Mouse (Mus musculus): Measurements from ENCODE around the gene Itm2c. TPM values are rescaled to one million over a fixed set of nuclear protein-coding genes. Genes with fewer than 3 reads are reported as not detected.
A peak's percentile ranks its signal among the peaks of the same experiment; 100 is the strongest.

Itm2c gene
- polyA plus RNA-seq, 1 experiment from 2014 or later = 105 TPM

DNA sequence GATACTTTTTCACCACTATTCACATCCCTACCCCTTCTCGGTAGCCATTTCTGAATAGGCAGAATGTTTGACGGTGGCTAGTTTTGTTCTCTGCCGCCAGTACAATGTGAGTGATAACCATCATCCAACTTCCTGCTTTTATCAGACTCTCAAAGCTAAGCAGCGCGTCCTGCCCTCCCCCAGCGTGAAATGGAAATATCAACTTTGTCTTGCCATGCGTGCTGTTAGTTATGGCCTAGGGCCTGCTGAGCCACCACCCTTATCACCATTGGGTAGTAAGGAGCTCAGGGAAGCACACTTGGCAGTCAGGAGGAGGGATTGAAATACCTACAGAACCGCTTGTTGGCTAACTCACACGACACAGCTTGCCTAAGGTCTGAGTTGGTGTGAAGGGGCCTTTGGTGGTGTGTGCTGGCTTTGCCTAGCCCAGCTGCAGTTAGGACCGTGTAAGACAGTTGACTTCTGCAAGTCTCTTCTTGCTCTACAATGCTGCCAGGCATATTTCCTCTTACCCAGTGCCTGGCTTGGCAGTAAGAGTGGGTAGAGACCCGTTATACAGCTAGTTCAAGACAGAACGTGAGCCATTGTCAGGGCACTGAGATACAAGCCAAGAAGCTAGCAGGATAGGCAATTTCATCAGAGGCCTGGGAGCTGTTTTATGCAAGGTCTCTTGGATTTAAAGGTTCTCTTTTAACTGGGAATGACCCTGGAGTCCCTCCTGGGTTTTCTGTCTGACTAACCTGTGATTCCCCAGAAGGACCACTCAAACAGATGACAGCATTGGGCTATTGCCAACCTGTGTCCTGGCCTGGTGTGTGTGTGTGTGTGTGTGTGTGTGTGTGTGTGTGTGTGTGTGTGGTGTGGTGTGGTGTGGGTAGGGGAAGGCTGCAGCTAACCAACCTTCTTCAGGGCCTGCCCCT, 3.0 kb downstream of the Itm2c start:
- H3K27me3 ChIP-seq (ENCODE audit: control insufficient read depth, insufficient read depth, low read length) = no peaks in the 10 kb centered on the region
- H3K4me3 ChIP-seq (ENCODE audit: low read depth, low read length) = peak overlapping the region; percentile 15; the same call in 1 of the 2 replicates
- H3K9ac ChIP-seq (replicated peaks; ENCODE audit: low read depth, low read length) = peak overlapping the region; percentile 18; the same call in 1 of the 2 replicates
- no peaks in the 10 kb centered on the region for H3K9me3 ChIP-seq (ENCODE audit: control insufficient read depth, low read length)
- H3K4me1 ChIP-seq (ENCODE audit: control insufficient read depth, insufficient read depth, low read length) = peaks cover 50% of the 10 kb centered on the region
- H3K27ac ChIP-seq (ENCODE audit: low read depth, low read length) = no peak overlapping the region
- peak overlapping the region; percentile 90 for H3K4me2 ChIP-seq (ENCODE audit: low read depth, low read length)
- 52% methylated on average over 12 of the region's 12 CpGs for WGBS
- no peaks in the 10 kb centered on the region for H3K36me3 ChIP-seq (ENCODE audit: control insufficient read depth, insufficient read depth, low read length)
- ATAC-seq (ENCODE audit: low read depth) = no peak

DNA sequence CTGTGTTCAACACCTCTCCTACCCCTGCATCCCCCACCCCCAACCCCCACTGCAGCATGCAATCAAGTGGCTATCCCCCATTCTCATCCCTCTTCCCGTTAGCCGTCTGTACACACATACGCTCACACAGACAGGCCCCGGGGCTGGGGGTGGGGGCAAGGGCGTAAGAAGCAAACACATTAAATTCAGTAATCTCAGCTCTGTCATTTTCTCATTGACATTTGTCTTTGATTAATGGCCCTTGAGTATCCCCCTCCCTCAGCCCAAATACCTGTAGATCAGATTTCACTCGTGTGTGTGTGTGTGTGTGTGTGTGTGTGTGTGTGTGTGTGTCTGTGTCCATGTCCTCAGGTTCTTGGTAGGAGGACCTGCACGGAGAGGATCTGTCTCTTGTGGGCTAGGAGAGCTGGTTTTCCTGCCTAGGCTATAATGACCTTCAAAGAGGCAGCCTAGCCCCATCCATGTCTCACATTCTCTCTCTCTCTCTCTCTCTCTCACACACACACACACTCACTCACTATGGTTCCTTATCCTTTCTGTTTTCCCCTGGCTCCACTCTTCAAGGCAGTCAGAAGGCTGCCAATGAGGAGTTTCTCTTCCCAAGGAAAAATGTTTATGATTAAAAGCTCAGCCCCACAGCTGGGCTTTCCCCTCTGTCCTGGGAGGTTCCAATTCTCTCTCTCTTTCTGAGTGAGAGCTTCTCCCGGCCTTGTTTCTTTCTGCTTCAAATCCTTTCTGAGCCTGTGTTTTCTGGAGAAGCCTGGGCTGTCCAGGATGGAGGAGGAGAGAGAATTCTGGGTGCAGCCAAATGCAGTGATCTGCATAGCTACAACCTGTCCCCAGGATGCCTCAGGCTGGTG, 4.0 kb downstream of the Itm2c start:
- no peaks in the 10 kb centered on the region for H3K27me3 ChIP-seq (ENCODE audit: control insufficient read depth, insufficient read depth, low read length)
- 25% methylated on average over 8 of the region's 8 CpGs for WGBS
- peaks cover 53% of the 10 kb centered on the region for H3K4me1 ChIP-seq (ENCODE audit: control insufficient read depth, insufficient read depth, low read length)
- ATAC-seq (ENCODE audit: low read depth) = no peak
- H3K4me2 ChIP-seq (ENCODE audit: low read depth, low read length) = peak overlapping the region; percentile 23; the same call in 1 of the 2 replicates
- H3K27ac ChIP-seq (ENCODE audit: low read depth, low read length) = peak overlapping the region; percentile 30; the same call in 1 of the 2 replicates
- H3K4me3 ChIP-seq (ENCODE audit: low read depth, low read length) = no peak overlapping the region
- no peaks in the 10 kb centered on the region for H3K36me3 ChIP-seq (ENCODE audit: control insufficient read depth, insufficient read depth, low read length)
- H3K9me3 ChIP-seq (ENCODE audit: control insufficient read depth, low read length) = no peaks in the 10 kb centered on the region
- peak overlapping the region; percentile 34; the same call in 1 of the 2 replicates for H3K9ac ChIP-seq (replicated peaks; ENCODE audit: low read depth, low read length)

DNA sequence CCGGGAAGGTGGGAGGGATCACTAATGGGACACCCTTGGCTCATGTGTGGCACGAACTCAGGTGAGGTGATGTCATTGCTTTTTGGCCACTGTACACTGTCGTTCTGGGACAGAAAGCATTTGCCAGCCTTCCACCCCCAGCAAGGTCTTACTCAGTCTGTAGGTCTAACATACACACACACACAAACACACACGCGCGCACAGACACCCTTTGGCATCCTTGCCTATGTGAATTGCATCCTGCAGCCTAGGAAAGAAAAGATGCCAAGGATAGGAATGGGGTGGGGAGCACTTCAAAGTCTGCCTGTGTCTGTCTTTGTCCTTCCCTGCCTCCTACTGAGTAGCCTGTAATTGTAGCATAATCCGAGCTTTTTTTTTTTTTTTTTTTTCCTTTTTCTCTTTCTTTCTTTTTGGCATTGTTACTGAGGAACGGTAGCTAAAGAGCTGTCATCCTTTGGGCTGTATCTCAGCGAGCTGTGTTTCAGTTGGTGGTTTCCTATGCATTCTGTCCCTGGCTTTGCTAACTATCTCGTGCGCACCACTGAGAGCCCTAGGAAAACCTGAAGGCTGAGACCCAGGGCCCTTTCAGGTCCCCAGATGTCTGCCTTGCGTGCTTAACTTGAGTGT, 4.8 kb downstream of the Itm2c start:
- H3K4me1 ChIP-seq (ENCODE audit: control insufficient read depth, insufficient read depth, low read length) = peaks cover 50% of the 10 kb centered on the region
- no peaks in the 10 kb centered on the region for H3K9me3 ChIP-seq (ENCODE audit: control insufficient read depth, low read length)
- WGBS = 18% methylated on average over 12 of the region's 12 CpGs
- H3K4me3 ChIP-seq (ENCODE audit: low read depth, low read length) = no peak overlapping the region
- H3K36me3 ChIP-seq (ENCODE audit: control insufficient read depth, insufficient read depth, low read length) = no peaks in the 10 kb centered on the region
- peak overlapping the region; percentile 23; the same call in 1 of the 2 replicates for H3K4me2 ChIP-seq (ENCODE audit: low read depth, low read length)
- H3K27ac ChIP-seq (ENCODE audit: low read depth, low read length) = peak overlapping the region; percentile 30; the same call in 1 of the 2 replicates
- no peak for ATAC-seq (ENCODE audit: low read depth)
- no peaks in the 10 kb centered on the region for H3K27me3 ChIP-seq (ENCODE audit: control insufficient read depth, insufficient read depth, low read length)
- peak overlapping the region; percentile 34; the same call in 1 of the 2 replicates for H3K9ac ChIP-seq (replicated peaks; ENCODE audit: low read depth, low read length)

DNA sequence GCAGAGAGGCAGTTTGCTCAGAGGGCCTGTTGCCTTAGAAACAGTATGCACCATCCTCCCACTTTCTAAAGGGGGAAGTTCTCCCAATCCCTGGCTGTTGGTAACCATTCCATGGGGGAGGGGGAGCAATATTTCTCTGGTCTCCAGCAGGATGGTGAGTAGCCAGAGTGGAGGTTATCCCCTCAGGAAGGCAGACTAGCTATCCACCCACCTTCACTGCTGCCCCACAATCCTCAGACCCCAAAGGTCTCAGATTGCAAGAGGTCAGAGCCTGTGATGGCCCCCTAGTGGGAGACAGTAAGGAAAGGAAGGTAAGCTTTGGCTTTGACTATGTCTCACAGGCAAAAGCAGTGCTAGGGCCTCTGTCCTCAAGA, 5.3 kb downstream of the Itm2c start:
- Histone ChIP-seq H3K36me3 (ENCODE audit: control insufficient read depth, insufficient read depth, low read length) (no peaks in the 10 kb centered on the region), H3K4me2 (ENCODE audit: low read depth, low read length) (0 out of 2 replicates have a peak overlapping the region, but pooled peaks have one; percentile 23), H3K4me3 (ENCODE audit: low read depth, low read length) (no peak overlapping the region), H3K4me1 (ENCODE audit: control insufficient read depth, insufficient read depth, low read length) (peaks cover 48% of the 10 kb centered on the region), H3K9me3 (ENCODE audit: control insufficient read depth, low read length) (no peaks in the 10 kb centered on the region), H3K27me3 (ENCODE audit: control insufficient read depth, insufficient read depth, low read length) (no peaks in the 10 kb centered on the region), H3K9ac (replicated peaks; ENCODE audit: low read depth, low read length) (no peak overlapping the region), H3K27ac (ENCODE audit: low read depth, low read length) (no peak overlapping the region)
- no peak for ATAC-seq (ENCODE audit: low read depth)

DNA sequence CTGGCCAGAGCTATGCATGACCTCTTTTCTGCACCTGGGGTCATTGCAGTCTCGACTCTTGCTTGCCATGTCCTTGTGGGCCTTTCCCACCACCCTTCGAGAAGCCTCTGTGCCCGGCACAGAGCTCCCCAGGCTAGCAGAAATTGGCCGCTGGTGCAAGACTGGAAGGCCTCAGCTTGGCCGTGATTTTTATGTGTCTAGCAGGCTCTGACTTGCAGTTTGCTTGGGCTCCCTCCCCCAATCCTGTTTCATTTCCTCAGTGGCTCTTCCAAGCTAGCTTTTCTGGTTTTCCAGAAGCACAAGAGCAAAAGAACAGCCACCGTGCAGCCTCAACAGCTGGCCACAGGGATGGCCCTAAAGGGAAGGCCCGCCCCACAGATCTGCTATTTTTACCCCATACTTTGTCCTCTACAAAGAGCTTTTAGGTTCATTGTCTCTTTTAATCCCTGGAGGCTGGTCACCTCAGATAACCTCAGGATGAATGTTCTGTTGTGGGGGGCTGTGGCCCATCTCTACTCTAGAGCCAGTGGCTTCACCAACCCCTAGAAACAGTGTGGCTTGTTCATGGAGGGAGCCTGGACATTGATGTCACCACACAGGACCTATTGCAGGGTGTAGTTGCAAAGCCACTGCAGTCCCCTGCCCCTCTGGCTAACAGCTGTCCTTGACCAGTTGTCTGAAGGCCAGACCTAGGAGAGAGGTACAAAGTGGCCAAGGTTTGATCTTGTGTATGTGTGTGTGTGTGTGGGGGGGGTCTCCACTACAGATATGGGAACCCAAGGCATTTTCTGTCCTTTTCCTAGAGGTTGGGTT, 6.6 kb downstream of the Itm2c start:
- 66% methylated on average over 7 of the region's 7 CpGs for WGBS
- H3K9ac ChIP-seq (replicated peaks; ENCODE audit: low read depth, low read length) = no peak overlapping the region
- no peak overlapping the region for H3K4me2 ChIP-seq (ENCODE audit: low read depth, low read length)

DNA sequence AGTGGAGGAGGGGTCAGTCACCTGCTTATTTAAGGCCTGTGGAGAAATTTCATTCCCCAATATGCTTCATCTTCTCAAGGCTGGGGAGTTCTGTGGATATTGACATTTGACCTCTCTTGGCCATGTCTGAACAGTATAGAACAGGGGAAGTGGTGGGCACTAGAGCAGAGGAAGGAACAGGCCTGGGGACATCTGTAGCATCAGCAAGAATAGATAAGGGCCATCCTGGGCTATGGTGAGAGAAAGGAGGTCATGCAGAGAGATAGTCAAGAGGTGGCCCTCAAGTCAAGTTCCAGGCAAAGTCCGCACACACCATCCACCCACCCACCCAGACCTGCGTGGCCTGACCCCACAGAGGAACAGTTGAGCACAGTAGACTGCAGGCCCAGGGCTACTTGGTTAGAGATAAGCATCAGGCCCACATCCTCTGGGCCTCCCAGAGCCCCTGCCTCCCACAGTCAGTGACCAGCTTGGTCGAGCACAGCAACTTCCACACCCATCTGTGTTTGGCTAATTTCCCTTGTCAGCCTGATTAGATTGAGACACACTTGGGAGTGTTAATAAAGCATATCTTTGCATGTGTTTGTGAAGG, 7.5 kb downstream of the Itm2c start:
- no peak overlapping the region for H3K9ac ChIP-seq (replicated peaks; ENCODE audit: low read depth, low read length)
- whole genome bisulfite sequencing = 66% methylated on average over 3 of the region's 3 CpGs
- ATAC-seq (ENCODE audit: low read depth) = peak; percentile 12

More for the DNA sequence above, 6.6 kb downstream of the Itm2c start:
- ATAC-seq (ENCODE audit: low read depth) = no peak
- H3K4me3 ChIP-seq (ENCODE audit: low read depth, low read length) = no peak overlapping the region
- H3K9me3 ChIP-seq (ENCODE audit: control insufficient read depth, low read length) = no peaks in the 10 kb centered on the region
- no peaks in the 10 kb centered on the region for H3K27me3 ChIP-seq (ENCODE audit: control insufficient read depth, insufficient read depth, low read length)
- peaks cover 46% of the 10 kb centered on the region for H3K4me1 ChIP-seq (ENCODE audit: control insufficient read depth, insufficient read depth, low read length)
- H3K36me3 ChIP-seq (ENCODE audit: control insufficient read depth, insufficient read depth, low read length) = peaks cover 11% of the 10 kb centered on the region
- no peak overlapping the region for H3K27ac ChIP-seq (ENCODE audit: low read depth, low read length)

DNA sequence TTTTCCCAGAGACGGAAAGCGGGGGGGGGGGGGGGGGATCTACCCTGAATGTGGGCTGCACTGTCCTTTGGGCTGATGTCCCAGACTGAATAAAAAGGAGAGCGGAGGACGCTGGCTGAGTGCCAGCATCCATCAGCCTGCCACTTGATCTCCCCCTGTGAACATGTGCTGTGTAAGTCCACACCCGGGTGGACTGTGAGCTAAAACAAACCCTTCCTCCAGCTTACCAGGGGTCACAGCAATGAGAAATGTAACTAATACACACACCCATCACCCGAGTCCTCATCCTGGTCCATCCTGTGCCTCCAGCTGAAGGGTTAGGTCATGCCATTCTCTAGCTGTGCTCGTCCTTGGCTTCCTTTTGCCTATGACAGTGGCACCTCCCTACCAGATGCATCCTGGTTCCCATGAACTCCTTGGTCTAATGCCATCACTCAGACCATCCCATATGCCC, 8.1 kb downstream of the Itm2c start:
- WGBS = 42% methylated on average over 7 of the region's 7 CpGs
- H3K9ac ChIP-seq (replicated peaks; ENCODE audit: low read depth, low read length) = no peak overlapping the region
- peaks cover 32% of the 10 kb centered on the region for H3K4me1 ChIP-seq (ENCODE audit: control insufficient read depth, insufficient read depth, low read length)
- no peak overlapping the region for H3K4me3 ChIP-seq (ENCODE audit: low read depth, low read length)
- no peaks in the 10 kb centered on the region for H3K27me3 ChIP-seq (ENCODE audit: control insufficient read depth, insufficient read depth, low read length)
- peaks cover 25% of the 10 kb centered on the region for H3K36me3 ChIP-seq (ENCODE audit: control insufficient read depth, insufficient read depth, low read length)
- no peaks in the 10 kb centered on the region for H3K9me3 ChIP-seq (ENCODE audit: control insufficient read depth, low read length)
- H3K27ac ChIP-seq (ENCODE audit: low read depth, low read length) = no peak overlapping the region
- H3K4me2 ChIP-seq (ENCODE audit: low read depth, low read length) = no peak overlapping the region
- peak; percentile 51 for ATAC-seq (ENCODE audit: low read depth)

More for the DNA sequence above, 7.5 kb downstream of the Itm2c start:
- peaks cover 20% of the 10 kb centered on the region for H3K36me3 ChIP-seq (ENCODE audit: control insufficient read depth, insufficient read depth, low read length)
- H3K9me3 ChIP-seq (ENCODE audit: control insufficient read depth, low read length) = no peaks in the 10 kb centered on the region
- H3K4me3 ChIP-seq (ENCODE audit: low read depth, low read length) = no peak overlapping the region
- peaks cover 37% of the 10 kb centered on the region for H3K4me1 ChIP-seq (ENCODE audit: control insufficient read depth, insufficient read depth, low read length)
- H3K27ac ChIP-seq (ENCODE audit: low read depth, low read length) = no peak overlapping the region
- H3K27me3 ChIP-seq (ENCODE audit: control insufficient read depth, insufficient read depth, low read length) = no peaks in the 10 kb centered on the region
- no peak overlapping the region for H3K4me2 ChIP-seq (ENCODE audit: low read depth, low read length)

DNA sequence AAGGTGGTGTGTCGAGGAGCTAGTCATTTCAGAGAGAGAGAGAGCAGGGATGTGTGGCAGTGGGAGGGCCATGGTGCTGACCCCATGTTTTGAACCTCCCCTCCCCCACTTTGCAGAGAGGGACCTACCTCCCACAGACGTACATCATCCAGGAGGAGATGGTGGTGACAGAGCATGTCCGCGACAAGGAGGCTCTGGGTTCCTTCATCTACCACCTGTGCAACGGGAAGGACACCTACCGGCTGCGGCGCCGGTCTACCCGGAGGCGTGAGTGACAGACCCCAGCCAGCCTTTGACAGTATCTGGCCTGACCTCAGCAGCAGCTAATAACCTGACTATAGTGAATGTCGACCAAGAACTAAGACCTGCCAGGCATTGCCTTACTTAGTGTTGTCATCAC, 12.8 kb downstream of the Itm2c start:
- WGBS = 93% methylated on average over 12 of the region's 12 CpGs
- Histone ChIP-seq H3K36me3 (ENCODE audit: control insufficient read depth, insufficient read depth, low read length) (peaks cover 37% of the 10 kb centered on the region), H3K9ac (replicated peaks; ENCODE audit: low read depth, low read length) (no peak overlapping the region), H3K4me2 (ENCODE audit: low read depth, low read length) (no peak overlapping the region), H3K9me3 (ENCODE audit: control insufficient read depth, low read length) (no peaks in the 10 kb centered on the region), H3K27me3 (ENCODE audit: control insufficient read depth, insufficient read depth, low read length) (no peaks in the 10 kb centered on the region), H3K4me3 (ENCODE audit: low read depth, low read length) (no peak overlapping the region), H3K4me1 (ENCODE audit: control insufficient read depth, insufficient read depth, low read length) (peaks cover 4% of the 10 kb centered on the region; the same call in 1 of the 2 replicates), H3K27ac (ENCODE audit: low read depth, low read length) (no peak overlapping the region)
- no peak for ATAC-seq (ENCODE audit: low read depth)

All from neural tube, embryonic 14.5 days (tissue).